Mouse (Mus musculus): ENCODE measurements around the gene Ryr2. TPM values are rescaled to one million over a fixed set of nuclear protein-coding genes. Genes with fewer than 3 reads are reported as not detected.

Ryr2 gene
- total and polyA plus RNA-seq, 3 experiments: 0.11 to 0.13 TPM; not detected in 1

DNA sequence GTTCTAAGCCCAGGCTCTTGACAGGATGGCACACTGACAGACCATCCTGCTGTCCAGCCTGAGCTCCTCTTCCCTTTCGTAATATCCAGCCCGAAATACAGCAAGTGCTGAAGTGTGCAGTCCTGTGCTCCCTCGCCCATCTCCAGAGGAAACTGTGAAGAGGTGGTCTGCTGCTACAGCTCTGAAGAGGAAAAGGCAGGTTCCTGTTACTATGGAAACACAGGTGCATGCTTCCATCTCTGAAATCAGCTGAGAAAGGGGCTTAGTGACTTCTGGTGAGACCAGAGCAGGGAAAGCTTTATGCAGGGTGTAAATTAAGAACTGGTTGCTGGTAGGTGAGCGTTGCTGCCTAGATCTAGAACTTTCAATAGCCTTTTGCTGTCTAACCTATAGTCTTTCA, 583.1 kb downstream of the Ryr2 start:
- Histone ChIP-seq H3K9ac (ENCODE audit: insufficient read depth, low read depth) (no peak overlapping the region), H3K27me3 (replicated peaks) (no peaks in the 10 kb centered on the region), H3K4me3 (replicated peaks in 1 of 3; ENCODE audit: low read depth in 2 of 3, low read length in 2 of 3, poor library complexity in 1 of 3) (no peak overlapping the region), H3K4me2 (ENCODE audit: insufficient read depth, low read depth, poor library complexity, severe bottlenecking) (no peak overlapping the region), H3K4me1 (ENCODE audit: control insufficient read depth in 1 of 2, insufficient read depth in 2 of 2) (no peaks in the 10 kb centered on the region), H3K9me3 (replicated peaks; ENCODE audit: low read length) (no peaks in the 10 kb centered on the region), H3K27ac (ENCODE audit: insufficient read depth, low read depth) (no peak overlapping the region), H3K79me2 (replicated peaks; ENCODE audit: control insufficient read depth, extremely low read depth, insufficient read depth, poor library complexity, severe bottlenecking) (no peaks in the 10 kb centered on the region), H3K36me3 (replicated peaks in 1 of 2; ENCODE audit: control insufficient read depth in 1 of 2, insufficient read depth in 1 of 2, low read length in 1 of 2) (no peaks in the 10 kb centered on the region)
- DNase-seq (ENCODE audit: extremely low read depth): no peak
- dilution Hi-C loops (cut with MboI; ENCODE audit: extremely low pct_ligation_motif_present, extremely low pct_unique_long_range_greater_than_20kb, low sequenced_read_pairs) (no loop called here), in situ Hi-C loops (cut with MboI; ENCODE audit: low pct_ligation_motif_present, low pct_unique_long_range_greater_than_20kb, low sequenced_read_pairs) (no loop called here)
- TF ChIP-seq ZKSCAN1 (IDR thresholded peaks at IDR 0.05; ENCODE audit: borderline replicate concordance, low read depth, low read length): no peak
- TF ChIP-seq PAX5 (IDR thresholded peaks at IDR 0.05; ENCODE audit: low read length): no peak
- no peak for TF ChIP-seq TBP (conservative IDR thresholded peaks at IDR 0.05; ENCODE audit: low read depth, low read length)
- TF ChIP-seq MEF2A (IDR thresholded peaks at IDR 0.05; ENCODE audit: borderline replicate concordance, low read depth, low read length): no peak
- TF ChIP-seq ETS1 (conservative IDR thresholded peaks at IDR 0.05; ENCODE audit: low read depth, low read length): no peak
- TF ChIP-seq NRF1 (IDR thresholded peaks at IDR 0.05; ENCODE audit: low read depth, low read length): no peak
- no peak for TF ChIP-seq ELF1 (IDR thresholded peaks at IDR 0.05; ENCODE audit: low read depth, low read length)
- TF ChIP-seq BHLHE40 (IDR thresholded peaks at IDR 0.05; ENCODE audit: low read depth, low read length): no peak
- no peak for TF ChIP-seq MAFK (IDR thresholded peaks at IDR 0.05; ENCODE audit: insufficient replicate concordance, low read length)
- no peak for TF ChIP-seq RCOR1 (conservative IDR thresholded peaks at IDR 0.05; ENCODE audit: low read depth, low read length)
- no peak for TF ChIP-seq SMC3 (IDR thresholded peaks at IDR 0.05; ENCODE audit: low read depth, low read length)
- TF ChIP-seq JUN (IDR thresholded peaks at IDR 0.05; ENCODE audit: insufficient read depth, low read depth, low read length): no peak
- no peak for TF ChIP-seq POLR2A (IDR thresholded peaks at IDR 0.05; ENCODE audit: low read depth, low read length)
- no peak for TF ChIP-seq POLR2AphosphoS2 (IDR thresholded peaks at IDR 0.05; ENCODE audit: low read depth, low read length)
- no peak for TF ChIP-seq ZC3H11A (IDR thresholded peaks at IDR 0.05; ENCODE audit: low read depth, low read length)
- no peak for TF ChIP-seq MAZ (IDR thresholded peaks at IDR 0.05; ENCODE audit: low read depth, low read length)
- no peak for TF ChIP-seq CHD2 (IDR thresholded peaks at IDR 0.05; ENCODE audit: low read length)
- TF ChIP-seq MXI1 (IDR thresholded peaks at IDR 0.05; ENCODE audit: low read depth, low read length): no peak

- dilution Hi-C loops (cut with MboI; ENCODE audit: extremely low pct_ligation_motif_present, extremely low pct_unique_long_range_greater_than_20kb, low sequenced_read_pairs) (no loop called here), in situ Hi-C loops (cut with MboI; ENCODE audit: low pct_ligation_motif_present, low pct_unique_long_range_greater_than_20kb, low sequenced_read_pairs) (no loop called here)
- no peaks in the 10 kb centered on the region for H3K36me3 ChIP-seq (replicated peaks in 1 of 2; ENCODE audit: control insufficient read depth in 1 of 2, insufficient read depth in 1 of 2, low read length in 1 of 2)
- H3K27ac ChIP-seq (ENCODE audit: insufficient read depth, low read depth): no peak overlapping the region
- H3K4me3 ChIP-seq (replicated peaks in 1 of 3; ENCODE audit: low read depth in 2 of 3, low read length in 2 of 3, poor library complexity in 1 of 3): no peak overlapping the region
- H3K4me2 ChIP-seq (ENCODE audit: insufficient read depth, low read depth, poor library complexity, severe bottlenecking): no peak overlapping the region
- TF ChIP-seq SMC3 (IDR thresholded peaks at IDR 0.05; ENCODE audit: low read depth, low read length) (no peak), MAFK (IDR thresholded peaks at IDR 0.05; ENCODE audit: insufficient replicate concordance, low read length) (no peak), RCOR1 (conservative IDR thresholded peaks at IDR 0.05; ENCODE audit: low read depth, low read length) (no peak), MXI1 (IDR thresholded peaks at IDR 0.05; ENCODE audit: low read depth, low read length) (no peak), NELFE (IDR thresholded peaks at IDR 0.05; ENCODE audit: low read depth, low read length) (no peak), USF1 (IDR thresholded peaks at IDR 0.05; ENCODE audit: low read depth, low read length) (no peak), TBP (conservative IDR thresholded peaks at IDR 0.05; ENCODE audit: low read depth, low read length) (no peak), ZKSCAN1 (IDR thresholded peaks at IDR 0.05; ENCODE audit: borderline replicate concordance, low read depth, low read length) (no peak), MEF2A (IDR thresholded peaks at IDR 0.05; ENCODE audit: borderline replicate concordance, low read depth, low read length) (no peak), TCF12 (IDR thresholded peaks at IDR 0.05; ENCODE audit: low read depth, low read length) (no peak), ZNF384 (IDR thresholded peaks at IDR 0.05; ENCODE audit: low read depth, low read length) (no peak), MYC (IDR thresholded peaks at IDR 0.05; ENCODE audit: low read depth, low read length) (no peak), UBTF (IDR thresholded peaks at IDR 0.05; ENCODE audit: low read depth, low read length) (no peak), CHD2 (IDR thresholded peaks at IDR 0.05; ENCODE audit: low read length) (no peak), KAT2A (IDR thresholded peaks at IDR 0.05; ENCODE audit: insufficient replicate concordance, low read length) (no peak), GABPA (IDR thresholded peaks at IDR 0.05; ENCODE audit: insufficient replicate concordance, low read depth, low read length) (no peak), MAZ (IDR thresholded peaks at IDR 0.05; ENCODE audit: low read depth, low read length) (no peak), ZC3H11A (IDR thresholded peaks at IDR 0.05; ENCODE audit: low read depth, low read length) (no peak)
- no peaks in the 10 kb centered on the region for H3K79me2 ChIP-seq (replicated peaks; ENCODE audit: control insufficient read depth, extremely low read depth, insufficient read depth, poor library complexity, severe bottlenecking)
- H3K4me1 ChIP-seq (ENCODE audit: control insufficient read depth in 1 of 2, insufficient read depth in 2 of 2): no peaks in the 10 kb centered on the region
- no peaks in the 10 kb centered on the region for H3K27me3 ChIP-seq (replicated peaks)
- no peaks in the 10 kb centered on the region for H3K9me3 ChIP-seq (replicated peaks; ENCODE audit: low read length)
- DNase-seq (ENCODE audit: extremely low read depth): no peak
- H3K9ac ChIP-seq (ENCODE audit: insufficient read depth, low read depth): no peak overlapping the region
Observed at GRCm38 (mm10) chr13:11520765-11521164, 586.0 kb downstream of the Ryr2 start.

Data from CH12.LX (cell line).